Mouse (Mus musculus): Measurements from ENCODE around the gene Gnl1.

DNA sequence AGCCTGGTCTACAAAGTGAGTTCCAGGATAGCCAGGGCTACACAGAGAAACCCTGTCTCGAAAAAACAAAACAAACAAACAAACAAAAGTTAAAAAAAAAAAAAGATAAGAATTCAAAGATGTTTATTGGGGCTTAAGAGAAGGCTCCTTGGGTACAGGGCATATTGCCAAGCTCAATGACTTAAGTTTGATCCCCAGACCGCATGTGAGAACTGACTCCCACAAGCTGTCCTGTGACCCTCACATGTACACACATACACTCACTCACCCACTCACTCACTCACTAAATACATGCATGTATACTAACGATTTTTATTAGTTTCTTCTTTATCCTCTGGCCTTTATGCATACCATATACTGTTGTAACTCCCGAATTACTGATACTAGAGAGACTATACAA is 20.7 kb downstream of the Gnl1 start:
- no peak for TF ChIP-seq CTCF (IDR thresholded peaks at IDR 0.05; ENCODE audit: low read depth, low read length)
- no peak for TF ChIP-seq POLR2A (IDR thresholded peaks at IDR 0.05; ENCODE audit: borderline replicate concordance, low read depth, low read length)
